15 mouse cellular contexts compared by ENCODE assay signal in genomic region chr13:19767202-19767601, GRCm38 (mm10). TPM values are rescaled to one million over a fixed set of nuclear protein-coding genes. Genes with fewer than 3 reads are reported as not detected.
"Had no signal": no experiment of that assay in that cellular context is flagged by ENCODE, and none has a peak within 500 bp of the region (broad histone marks: within the 10 kb centered on the region; RNA-seq: fewer than 3 reads in every experiment).

No protein-coding gene starts in this region.

- DNase-seq: kidney, adult 8-10 months; kidney, postnatal 25 days; liver; liver, embryonic 13.5 days; liver, postnatal 0 days; retina, postnatal 1 day; thymus, postnatal 36 days had no signal

- H3K27me3 ChIP-seq: limb, embryonic 12.5 days; liver, embryonic 13.5 days; midbrain, embryonic 13.5 days; neural tube, embryonic 12.5 days had no signal

- H3K36me3 ChIP-seq: limb, embryonic 12.5 days; liver, embryonic 13.5 days; midbrain, embryonic 13.5 days; neural tube, embryonic 12.5 days had no signal

- ATAC-seq: intestine, postnatal 0 days; liver, postnatal 0 days; midbrain, embryonic 13.5 days had no signal

RNA-seq across cellular contexts. Expression of gene Gpr141, which starts 56.9 kb away (rescaled TPM):
- total RNA-seq: layer of hippocampus, adult 18-20 months; layer of hippocampus, postnatal 25 days; left cerebral cortex, adult 8-10 months; left cerebral cortex, postnatal 36 days had no signal
